10 mouse cellular contexts compared by ENCODE assay signal in genomic region chrX:11494246-11494630, GRCm38 (mm10).
DNase-seq lines count a peak whose midpoint lies in the region; ATAC-seq and TF ChIP-seq lines count a peak whose summit lies in the region.
"Had no signal": no experiment of that assay in that cellular context is flagged by ENCODE, and none has a peak within 500 bp of the region (broad histone marks: within the 10 kb centered on the region; RNA-seq: fewer than 3 reads in every experiment).

No protein-coding gene starts in this region.

- TF ChIP-seq CTCF in hindbrain, postnatal 0 days (IDR thresholded peaks at IDR 0.05; ENCODE audit: low read depth), result no peak

- ATAC-seq in forebrain, embryonic 11.5 days (replicated peaks; ENCODE audit: low FRiP score), result no peak
- ATAC-seq in hindbrain, postnatal 0 days, result peak; percentile 7; the same call in 1 of the 2 replicates
- 0 out of 2 replicates have a peak, but pooled peaks have one; percentile 46 for ATAC-seq in limb, embryonic 14.5 days (ENCODE audit: low FRiP score, low read depth)

- no peaks in the 10 kb centered on the region; the same call in 1 of the 2 replicates for H3K27me3 ChIP-seq in forebrain, embryonic 11.5 days (ENCODE audit: control insufficient read depth, insufficient read depth, low read length)
- no peaks in the 10 kb centered on the region for H3K27me3 ChIP-seq in hindbrain, postnatal 0 days (ENCODE audit: insufficient read depth, low read length)
- no peaks in the 10 kb centered on the region for H3K27me3 ChIP-seq in limb, embryonic 14.5 days (ENCODE audit: control insufficient read depth, insufficient read depth, low read length)

- no peaks in the 10 kb centered on the region; the same call in 1 of the 2 replicates for H3K4me1 ChIP-seq in forebrain, embryonic 11.5 days (replicated peaks; ENCODE audit: control insufficient read depth, insufficient read depth, low read length)
- 0 out of 2 replicates have a peak, but pooled peaks cover 3% of the 10 kb centered on the region for H3K4me1 ChIP-seq in hindbrain, postnatal 0 days (ENCODE audit: insufficient read depth, low read length)
- H3K4me1 ChIP-seq in limb, embryonic 14.5 days (ENCODE audit: control insufficient read depth, insufficient read depth, low read length), result peaks cover 17% of the 10 kb centered on the region; the same call in 1 of the 2 replicates

- H3K9ac ChIP-seq in forebrain, embryonic 11.5 days (ENCODE audit: low read length), result no peak overlapping the region; the same call in 1 of the 2 replicates
- H3K9ac ChIP-seq in hindbrain, postnatal 0 days (replicated peaks; ENCODE audit: low read length), result no peak overlapping the region
- 0 out of 2 replicates have a peak overlapping the region, but pooled peaks have one; percentile 34 for H3K9ac ChIP-seq in limb, embryonic 14.5 days (ENCODE audit: low read depth, low read length, severe bottlenecking)

- peak overlapping the region; percentile 38; the same call in 1 of the 2 replicates for H3K4me2 ChIP-seq in forebrain, embryonic 11.5 days (ENCODE audit: low read depth, low read length, severe bottlenecking)
- H3K4me2 ChIP-seq in hindbrain, postnatal 0 days (ENCODE audit: low read depth, low read length), result peak overlapping the region; percentile 43
- H3K4me2 ChIP-seq in limb, embryonic 14.5 days (replicated peaks; ENCODE audit: low read depth, low read length, severe bottlenecking), result peak overlapping the region; percentile 48

- DNase-seq in heart, adult 18-20 months, result peak; percentile 23 to 43
- DNase-seq in heart, adult 8-10 months (ENCODE audit: low spot score), result no peak
- no peak for DNase-seq in forebrain, embryonic 11.5 days (ENCODE audit: low spot score)
- DNase-seq in hindbrain, postnatal 0 days (ENCODE audit: low spot score), result peak; percentile 82
- peak; percentile 84 for DNase-seq in limb, embryonic 14.5 days (ENCODE audit: low spot score)
- DNase-seq in right cerebral cortex, postnatal 36 days (ENCODE audit: low spot score in 2 of 2), result peak; percentile 10 to 20
- DNase-seq in thymus, adult 18-20 months, result no peak
- DNase-seq in retina, embryonic 14.5 days (ENCODE audit: low spot score), result no peak

- no peaks in the 10 kb centered on the region for H3K36me3 ChIP-seq in forebrain, embryonic 11.5 days (ENCODE audit: control insufficient read depth, insufficient read depth, low read length)
- H3K36me3 ChIP-seq in hindbrain, postnatal 0 days (ENCODE audit: insufficient read depth, low read length), result no peaks in the 10 kb centered on the region
- H3K36me3 ChIP-seq in limb, embryonic 14.5 days (ENCODE audit: control insufficient read depth, insufficient read depth, low read length), result no peaks in the 10 kb centered on the region

- no peaks in the 10 kb centered on the region for H3K9me3 ChIP-seq in forebrain, embryonic 11.5 days (ENCODE audit: control insufficient read depth, low read length)
- H3K9me3 ChIP-seq in hindbrain, postnatal 0 days (ENCODE audit: low read length), result no peaks in the 10 kb centered on the region
- H3K9me3 ChIP-seq in limb, embryonic 14.5 days (ENCODE audit: control insufficient read depth, low read length), result no peaks in the 10 kb centered on the region

- peak overlapping the region; percentile 77 for H3K27ac ChIP-seq in forebrain, embryonic 11.5 days (ENCODE audit: low read depth, low read length)
- peak overlapping the region; percentile 66 for H3K27ac ChIP-seq in hindbrain, postnatal 0 days
- no peak overlapping the region for H3K27ac ChIP-seq in limb, embryonic 14.5 days (replicated peaks; ENCODE audit: low read depth, low read length)
- H3K27ac ChIP-seq: macrophage had no signal

- WGBS in forebrain, embryonic 11.5 days, result 27% methylated on average over 12 of the region's 12 CpGs
- WGBS in hindbrain, postnatal 0 days, result 36% methylated on average over 12 of the region's 12 CpGs
- WGBS in limb, embryonic 14.5 days, result 26% methylated on average over 12 of the region's 12 CpGs

- TF ChIP-seq POLR2A in limb, embryonic 14.5 days (IDR thresholded peaks at IDR 0.05; ENCODE audit: borderline replicate concordance, extremely low read depth, insufficient read depth, insufficient read length), result no peak

- no peak overlapping the region for H3K4me3 ChIP-seq in forebrain, embryonic 11.5 days (ENCODE audit: low read depth, low read length)
- 0 out of 2 replicates have a peak overlapping the region, but pooled peaks have one; percentile 3 for H3K4me3 ChIP-seq in hindbrain, postnatal 0 days (ENCODE audit: low read length)
- H3K4me3 ChIP-seq in limb, embryonic 14.5 days (replicated peaks; ENCODE audit: low read length), result peak overlapping the region; percentile 16
- H3K4me3 ChIP-seq: erythroblast, embryonic 14.5 days had no signal

Comparison
In these comparisons a context has a peak if more than half of its experiments do, and no peak if none do; other contexts are left out.
1. DNase-seq: peak in heart, adult 18-20 months (2 of 2), hindbrain, postnatal 0 days (single experiment), limb, embryonic 14.5 days (single experiment) and right cerebral cortex, postnatal 36 days (2 of 2); none in heart, adult 8-10 months (single experiment), forebrain, embryonic 11.5 days (single experiment), thymus, adult 18-20 months (0 of 2) and retina, embryonic 14.5 days (single experiment).
2. Peak in every context shown above with its lines, with median percentiles within 50 percentile points of each other: H3K4me2 ChIP-seq.